ENCODE assay signal across 8 mouse cellular contexts in the genomic region with DNA sequence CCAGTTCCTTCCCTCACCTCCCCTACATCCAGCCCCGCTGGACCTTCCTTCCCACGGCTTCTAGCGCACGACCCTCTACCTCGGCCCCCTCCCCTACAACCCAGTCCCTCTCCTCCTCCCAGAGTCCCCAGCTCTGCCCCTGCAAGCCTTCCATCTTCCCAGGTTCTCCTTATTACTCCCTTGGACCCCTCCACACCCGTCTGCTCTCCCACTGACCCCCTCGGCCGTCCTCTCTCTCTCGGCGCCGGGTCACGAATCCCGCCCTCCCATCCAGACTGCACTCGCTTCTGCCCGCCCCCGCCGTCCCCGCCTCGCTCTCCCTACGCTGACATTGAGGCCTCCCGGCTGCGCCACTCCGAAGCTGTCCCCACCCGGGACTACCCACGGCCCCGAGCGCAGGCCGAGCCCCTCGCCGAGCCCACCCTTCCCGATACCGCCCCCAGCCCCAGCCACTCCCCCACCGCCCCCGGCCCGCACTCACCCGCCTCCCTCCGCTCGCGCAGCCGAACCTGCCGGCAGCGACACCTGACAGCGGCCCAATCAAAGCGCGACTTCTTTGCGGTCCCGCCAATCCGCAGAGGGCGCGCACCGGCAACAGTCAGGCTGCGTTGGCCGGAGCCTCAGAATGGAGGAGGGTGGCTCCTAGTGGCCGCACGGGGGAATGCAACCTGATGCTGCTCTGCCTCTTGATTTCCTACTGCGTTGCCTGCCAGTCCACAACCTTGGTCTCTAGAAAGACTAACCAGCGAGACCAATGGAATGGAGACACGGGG. TPM values are rescaled to one million over a fixed set of nuclear protein-coding genes. Genes with fewer than 3 reads are reported as not detected.
DNase-seq lines count a peak whose midpoint lies in the region; ATAC-seq lines count a peak whose summit lies in the region.

A gene (minus strand): TSS at position 577 of the 773 bp plus-strand sequence.

- no peaks in the 10 kb centered on the region for H3K36me3 ChIP-seq in lung, embryonic 16.5 days (ENCODE audit: control insufficient read depth, insufficient read depth, low read length)

- under 1% methylated on average over 54 of the region's 58 CpGs for WGBS in lung, embryonic 16.5 days

- peak within 1 kb of the TSS; percentile 82 for H3K9ac ChIP-seq in lung, embryonic 16.5 days (ENCODE audit: low read length)

- peak; percentile 87 for DNase-seq in MEL-GATA-1-ER (ENCODE audit: extremely low read depth, low read depth)
- DNase-seq in cerebellum, adult 8-10 months = peak; percentile 98
- DNase-seq in forelimb bud, embryonic 11.5 days (ENCODE audit: low read depth, low spot score) = peak; percentile 95
- DNase-seq in layer of hippocampus, adult 9-10 months (ENCODE audit: low spot score) = peak; percentile 98
- DNase-seq in ovary, postnatal 10 days (ENCODE audit: low spot score) = peak; percentile 90
- peak; percentile 94 to 96 for DNase-seq in thymus, postnatal 10 days (ENCODE audit: low spot score in 2 of 2)

- H3K27ac ChIP-seq in lung, embryonic 16.5 days (ENCODE audit: low read length) = no peak within 1 kb of the TSS

- H3K4me2 ChIP-seq in lung, embryonic 16.5 days (ENCODE audit: low read depth, low read length) = peak within 1 kb of the TSS; percentile 96

- H3K27me3 ChIP-seq in lung, embryonic 16.5 days (ENCODE audit: control insufficient read depth, insufficient read depth, low read depth, low read length) = peaks cover 22% of the 10 kb centered on the region

- peak within 1 kb of the TSS; percentile 81 for H3K4me3 ChIP-seq in lung, embryonic 16.5 days (ENCODE audit: low read length)

- H3K4me1 ChIP-seq in lung, embryonic 16.5 days (replicated peaks; ENCODE audit: control insufficient read depth, insufficient read depth, low read length) = peaks cover 8% of the 10 kb centered on the region

- peak; percentile 97 to 99 for ATAC-seq in hematopoietic stem cell, adult 5-6 weeks (replicated peaks in 1 of 2; ENCODE audit: insufficient read depth in 1 of 2, low FRiP score in 2 of 2, low TSS enrichment in 1 of 2, low read depth in 1 of 2, poor library complexity in 2 of 2, severe bottlenecking in 2 of 2)
- peak; percentile 97 for ATAC-seq in lung, embryonic 16.5 days (ENCODE audit: low read depth)

- H3K9me3 ChIP-seq in lung, embryonic 16.5 days (ENCODE audit: control insufficient read depth, low read length) = no peaks in the 10 kb centered on the region

RNA-seq across cellular contexts. Expression of the gene that starts here (rescaled TPM):
- 9.3 and 16.5 TPM in 2 replicates for total RNA-seq in hematopoietic stem cell, adult 5-6 weeks (2017)
- 12.0 and 12.7 TPM in 2 replicates for polyA plus RNA-seq in lung, embryonic 16.5 days (2015; fragmentation: Nextera tagmentation; extraction: Ambion mirVana)
